Mouse (Mus musculus): ENCODE results near the gene Gm13290. TPM values are rescaled to one million over a fixed set of nuclear protein-coding genes. Genes with fewer than 3 reads are reported as not detected.

Gm13290 gene
- polyA plus RNA-seq, 1 experiment from 2014 or later: 0.76 TPM

Other genes with a start within 250 kb of the Gm13290 start
- not detected in 2 replicates for gene Ifna15, start 215.6 kb upstream of the Gm13290 start, polyA plus RNA-seq (2015; fragmentation: Nextera tagmentation; extraction: Ambion mirVana)
- gene Ifna14, start 202.0 kb upstream of the Gm13290 start, polyA plus RNA-seq (2015; fragmentation: Nextera tagmentation; extraction: Ambion mirVana): not detected in 2 replicates
- gene Ifna9, start 181.4 kb upstream of the Gm13290 start, polyA plus RNA-seq (2015; fragmentation: Nextera tagmentation; extraction: Ambion mirVana): not detected in 2 replicates
- not detected in 2 replicates for gene Ifna12, start 170.5 kb upstream of the Gm13290 start, polyA plus RNA-seq (2015; fragmentation: Nextera tagmentation; extraction: Ambion mirVana)
- gene C87499, start 139.4 kb upstream of the Gm13290 start, polyA plus RNA-seq (2015; fragmentation: Nextera tagmentation; extraction: Ambion mirVana): not detected in 2 replicates
- gene Ifna13, start 129.4 kb upstream of the Gm13290 start, polyA plus RNA-seq (2015; fragmentation: Nextera tagmentation; extraction: Ambion mirVana): not detected in 2 replicates
- not detected in 2 replicates for gene Ifna16, start 96.9 kb upstream of the Gm13290 start, polyA plus RNA-seq (2015; fragmentation: Nextera tagmentation; extraction: Ambion mirVana)
- gene Ifna2, start 89.9 kb upstream of the Gm13290 start, polyA plus RNA-seq (2015; fragmentation: Nextera tagmentation; extraction: Ambion mirVana): not detected in 2 replicates
- not detected in 2 replicates for gene Ifnab, start 82.5 kb upstream of the Gm13290 start, polyA plus RNA-seq (2015; fragmentation: Nextera tagmentation; extraction: Ambion mirVana)
- gene Gm26566, start 52.0 kb upstream of the Gm13290 start, polyA plus RNA-seq (2015; fragmentation: Nextera tagmentation; extraction: Ambion mirVana): 0.56 and 1.1 TPM in 2 replicates
- 93.3 and 105 TPM in 2 replicates for gene Klhl9, start 51.4 kb upstream of the Gm13290 start, polyA plus RNA-seq (2015; fragmentation: Nextera tagmentation; extraction: Ambion mirVana)
- gene Gm13271, start 19.0 kb upstream of the Gm13290 start, polyA plus RNA-seq (2015; fragmentation: Nextera tagmentation; extraction: Ambion mirVana): not detected in 2 replicates
- 0.36 and 0.60 TPM in 2 replicates for gene Gm13283, start 13.7 kb upstream of the Gm13290 start, polyA plus RNA-seq (2015; fragmentation: Nextera tagmentation; extraction: Ambion mirVana)
- not detected in 2 replicates for gene Gm13289, start 3.1 kb downstream of the Gm13290 start, polyA plus RNA-seq (2015; fragmentation: Nextera tagmentation; extraction: Ambion mirVana)
- gene Gm13272, start 6.0 kb downstream of the Gm13290 start, polyA plus RNA-seq (2015; fragmentation: Nextera tagmentation; extraction: Ambion mirVana): not detected in 2 replicates
- gene Ifnz, start 8.3 kb downstream of the Gm13290 start, polyA plus RNA-seq (2015; fragmentation: Nextera tagmentation; extraction: Ambion mirVana): 0.26 and 0.37 TPM in 2 replicates
- gene Gm13276, start 11.9 kb downstream of the Gm13290 start, polyA plus RNA-seq (2015; fragmentation: Nextera tagmentation; extraction: Ambion mirVana): not detected in 2 replicates
- not detected in 2 replicates for gene Gm13277, start 14.8 kb downstream of the Gm13290 start, polyA plus RNA-seq (2015; fragmentation: Nextera tagmentation; extraction: Ambion mirVana)
- not detected in 2 replicates for gene Gm13278, start 17.7 kb downstream of the Gm13290 start, polyA plus RNA-seq (2015; fragmentation: Nextera tagmentation; extraction: Ambion mirVana)
- not detected in 2 replicates for gene Gm13275, start 20.7 kb downstream of the Gm13290 start, polyA plus RNA-seq (2015; fragmentation: Nextera tagmentation; extraction: Ambion mirVana)
- not detected in 2 replicates for gene Gm13279, start 23.6 kb downstream of the Gm13290 start, polyA plus RNA-seq (2015; fragmentation: Nextera tagmentation; extraction: Ambion mirVana)
- 0.93 and 1.4 TPM in 2 replicates for gene Gm13285, start 25.8 kb downstream of the Gm13290 start, polyA plus RNA-seq (2015; fragmentation: Nextera tagmentation; extraction: Ambion mirVana)
- gene Gm13287, start 29.4 kb downstream of the Gm13290 start, polyA plus RNA-seq (2015; fragmentation: Nextera tagmentation; extraction: Ambion mirVana): 0.36 TPM in 1 of 2 replicates, not detected in the other
- gene Gm13288, start 31.7 kb downstream of the Gm13290 start, polyA plus RNA-seq (2015; fragmentation: Nextera tagmentation; extraction: Ambion mirVana): 0.15 TPM in 1 of 2 replicates, not detected in the other
- gene Ifna7, start 42.4 kb downstream of the Gm13290 start, polyA plus RNA-seq (2015; fragmentation: Nextera tagmentation; extraction: Ambion mirVana): not detected in 2 replicates
- not detected in 2 replicates for gene Ifna11, start 46.1 kb downstream of the Gm13290 start, polyA plus RNA-seq (2015; fragmentation: Nextera tagmentation; extraction: Ambion mirVana)
- not detected in 2 replicates for gene Ifna6, start 53.6 kb downstream of the Gm13290 start, polyA plus RNA-seq (2015; fragmentation: Nextera tagmentation; extraction: Ambion mirVana)
- not detected in 2 replicates for gene Ifna5, start 61.7 kb downstream of the Gm13290 start, polyA plus RNA-seq (2015; fragmentation: Nextera tagmentation; extraction: Ambion mirVana)
- not detected in 2 replicates for gene Ifna4, start 68.0 kb downstream of the Gm13290 start, polyA plus RNA-seq (2015; fragmentation: Nextera tagmentation; extraction: Ambion mirVana)
- gene Ifna1, start 76.3 kb downstream of the Gm13290 start, polyA plus RNA-seq (2015; fragmentation: Nextera tagmentation; extraction: Ambion mirVana): not detected in 2 replicates
- gene Ifne, start 106.4 kb downstream of the Gm13290 start, polyA plus RNA-seq (2015; fragmentation: Nextera tagmentation; extraction: Ambion mirVana): not detected in 2 replicates

Measured in limb, embryonic 15.5 days (tissue).